Mouse (Mus musculus) cerebellum, adult 2 months (tissue): Measurements from ENCODE around the gene Gm11146.

ENCODE experiments used
- CTCF ChIP-seq: fragments of 200-500 bp; IDR thresholded peaks from 2 replicates; pipeline ENCODE4 v1.5.1; 2011; ENCODE audit warnings: low read depth, mild to moderate bottlenecking, control low read depth, low read length, moderate library complexity, borderline replicate concordance; ENCODE audit not compliant: insufficient read depth
- POLR2A ChIP-seq: fragments of 200-500 bp; IDR thresholded peaks from 2 replicates; pipeline ENCODE4 v1.6.1; 2011; ENCODE audit warnings: low read length, control low read depth, borderline replicate concordance; ENCODE audit not compliant: insufficient read depth

DNA sequence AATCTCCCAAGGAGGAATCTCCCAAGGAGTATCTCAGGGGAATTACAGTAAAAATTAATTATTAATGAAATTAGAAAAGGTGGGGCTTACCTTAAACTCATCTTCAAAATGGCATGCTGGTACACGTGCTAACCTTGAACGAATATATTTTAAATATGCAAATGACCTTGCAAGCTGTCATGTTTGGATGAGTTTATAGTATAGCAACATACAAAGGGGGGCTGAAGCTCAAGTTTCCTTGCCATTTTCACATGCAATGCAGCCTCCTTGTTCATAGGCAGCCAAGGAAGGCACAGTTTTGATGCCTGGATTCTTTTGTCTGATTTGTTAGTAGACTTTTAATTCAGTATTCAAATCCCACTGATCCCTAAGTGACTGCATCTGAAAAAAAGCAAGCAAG is 47.1 kb upstream of the Gm11146 start:
- TF ChIP-seq CTCF (no peak), POLR2A (no peak)
